Mouse (Mus musculus) layer of hippocampus, adult 18-20 months (tissue): ENCODE data around the gene Notch1. TPM values are rescaled to one million over a fixed set of nuclear protein-coding genes. Genes with fewer than 3 reads are reported as not detected.
A peak's percentile ranks its signal among the peaks of the same experiment; 100 is the strongest.

Experiments
- DNase-seq, 2 experiments: peaks; one replicate each; pipeline ENCODE4 v3.0.0; 2022; ENCODE audit warnings: low spot score in 2 of 2
- total RNA-seq, 2 experiments: library from RNA; stranded (reverse); gene quantifications; 2 replicates each; pipeline ENCODE4 v1.2.3; 2021

The Notch1 gene
- total RNA-seq, 2 experiments from 2014 or later: 26.4 to 26.9 TPM

- peak; percentile 78 to 90 for DNase-seq
Measured at GRCm38 (mm10) chr2:26449121-26450060, 67.1 kb downstream of the Notch1 start.

- DNase-seq: no peak
Measured at GRCm38 (mm10) chr2:26447451-26447850, 69.0 kb downstream of the Notch1 start.

DNA sequence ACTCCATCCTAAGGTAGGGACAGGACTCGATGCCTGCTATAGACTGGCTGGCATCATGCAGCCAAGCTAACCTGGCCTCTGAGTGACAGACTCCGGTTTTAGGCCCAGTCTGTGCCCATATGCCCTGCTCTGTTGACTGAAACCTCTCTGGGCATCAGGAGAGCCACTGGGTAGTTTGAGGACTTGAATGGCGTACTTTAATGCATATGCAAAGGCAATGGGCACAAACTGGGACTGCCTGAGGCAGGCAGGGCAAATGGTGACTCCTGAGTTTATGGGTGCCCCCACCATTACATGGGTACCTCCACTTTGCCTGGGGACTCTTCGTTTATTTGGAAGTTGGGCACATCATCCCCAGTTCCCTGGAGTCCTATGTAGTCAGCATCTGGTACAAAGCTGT lies 69.8 kb downstream of the Notch1 start:
- no peak for DNase-seq

- DNase-seq: peak; percentile 93 to 97
Measured at GRCm38 (mm10) chr2:26445666-26446445, 70.6 kb downstream of the Notch1 start.

DNA sequence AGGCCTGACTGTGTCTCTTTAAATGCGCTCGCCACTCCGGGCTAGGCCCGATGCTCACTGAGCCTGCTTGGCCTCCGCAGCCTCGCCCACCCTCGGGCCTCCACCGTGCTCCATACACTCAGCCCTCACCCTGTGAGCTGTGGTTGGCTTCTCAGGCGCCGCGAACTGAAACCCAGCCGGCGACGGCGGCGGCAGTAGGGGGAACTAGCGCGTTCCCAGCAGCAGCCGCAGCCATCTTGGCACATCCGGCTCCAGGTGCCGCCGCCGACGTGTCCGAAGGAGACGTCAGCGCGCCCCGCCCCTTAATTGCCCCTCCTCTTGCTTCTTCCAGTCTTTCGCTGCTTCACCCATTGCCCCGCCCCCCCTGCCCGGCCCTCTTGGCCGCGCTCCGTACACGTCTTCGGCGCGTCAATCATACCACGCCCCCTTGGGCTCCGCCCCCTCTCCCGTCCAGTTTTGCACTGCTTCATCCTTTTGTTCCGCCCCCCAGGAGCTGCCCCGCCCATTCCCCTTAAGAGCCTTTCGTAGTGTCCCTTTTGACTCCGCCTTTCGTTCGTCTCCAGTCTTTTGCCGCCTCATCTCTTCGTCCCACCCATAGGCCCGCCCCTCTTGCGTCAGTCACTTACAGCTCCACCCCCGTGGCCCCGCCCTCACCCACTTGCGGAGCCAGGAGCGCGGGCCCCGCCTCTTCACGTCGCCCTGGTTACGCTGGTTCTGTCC lies 71.4 kb downstream of the Notch1 start, which contains the start of gene Sec16a:
Gene Sec16a (minus strand): TSS at position 271 of the 720 bp plus-strand sequence.
- peak; percentile 99 to 100 for DNase-seq

DNA sequence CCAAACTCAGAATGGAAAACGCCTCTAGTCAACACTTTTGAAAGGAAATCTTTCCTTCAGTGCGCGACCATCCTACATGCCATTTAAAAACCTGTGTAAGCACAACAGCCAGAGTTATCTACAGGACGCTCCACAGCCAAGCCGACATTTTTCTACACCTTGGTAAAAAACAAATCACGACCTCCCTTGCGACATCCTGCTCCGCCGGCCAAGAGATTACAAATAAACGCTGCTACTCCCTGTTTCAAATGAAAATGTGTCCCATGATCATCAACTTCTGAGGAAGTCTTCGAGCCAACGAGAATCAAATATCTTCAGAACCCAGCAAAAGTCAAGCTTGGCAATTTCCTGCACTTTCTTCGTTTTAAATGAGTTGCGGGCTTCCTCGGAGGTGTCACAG lies 72.1 kb downstream of the Notch1 start:
- DNase-seq: no peak

DNA sequence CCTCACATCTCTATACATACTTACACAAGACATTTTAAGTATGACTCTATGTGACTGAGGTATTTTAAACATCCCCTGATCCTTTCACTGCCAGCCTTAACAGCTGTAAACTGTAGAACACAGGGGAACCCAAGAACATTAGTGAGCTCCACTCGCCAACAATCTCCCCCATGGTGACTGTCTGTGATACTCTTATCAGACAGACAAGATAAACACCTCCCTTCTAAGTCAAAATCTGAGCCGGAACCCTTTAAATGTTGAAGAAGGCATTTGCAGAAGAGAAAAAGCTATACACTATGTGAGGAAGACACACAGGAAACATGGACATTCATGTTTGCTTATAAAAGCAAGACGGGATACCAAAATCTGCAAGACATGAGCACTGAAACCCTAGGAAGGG lies 72.6 kb downstream of the Notch1 start:
- no peak for DNase-seq

DNA sequence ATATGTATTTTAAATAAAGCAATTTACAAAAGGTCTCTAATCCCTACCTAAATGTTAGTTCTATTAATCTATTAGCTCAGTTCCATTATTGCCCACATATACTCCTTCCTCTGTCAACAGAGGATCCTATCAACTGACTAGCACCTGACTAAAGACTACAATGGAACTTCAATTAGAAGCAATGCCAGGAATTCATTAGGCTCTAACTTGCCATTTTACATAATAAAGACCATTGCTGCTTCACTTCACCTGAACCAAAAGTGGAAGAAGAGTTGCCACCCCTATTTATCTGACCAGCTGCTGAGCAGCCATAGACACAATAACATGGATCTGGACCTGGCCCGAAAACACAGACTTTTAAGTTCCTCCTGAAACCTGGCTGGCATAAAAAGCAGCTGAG lies 73.6 kb downstream of the Notch1 start:
- no peak for DNase-seq

DNA sequence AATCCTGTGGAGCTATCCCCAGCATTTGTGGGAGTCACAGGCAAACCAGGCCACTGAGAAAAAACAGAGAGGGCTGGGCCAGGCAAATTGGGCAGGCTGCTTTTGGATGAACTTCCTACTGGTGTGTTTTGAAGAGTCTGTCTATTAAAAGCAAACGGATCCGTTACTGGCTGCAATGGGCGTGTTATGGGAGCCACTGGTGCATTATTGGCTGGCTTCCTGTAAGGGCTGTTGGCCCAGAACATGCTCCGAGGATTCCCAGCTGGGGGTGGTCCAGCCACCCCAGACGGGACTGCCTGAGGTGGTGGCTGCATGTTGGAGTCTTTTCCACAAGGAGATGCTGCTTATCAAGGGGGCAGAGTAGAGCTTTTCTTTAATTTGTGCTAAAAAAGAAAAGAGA lies 74.8 kb downstream of the Notch1 start:
- DNase-seq: no peak

GRCm38 (mm10) chr2:26441261-26441660 lies 75.2 kb downstream of the Notch1 start:
- no peak for DNase-seq

GRCm38 (mm10) chr2:26439671-26440070 lies 76.8 kb downstream of the Notch1 start:
- no peak for DNase-seq

DNA sequence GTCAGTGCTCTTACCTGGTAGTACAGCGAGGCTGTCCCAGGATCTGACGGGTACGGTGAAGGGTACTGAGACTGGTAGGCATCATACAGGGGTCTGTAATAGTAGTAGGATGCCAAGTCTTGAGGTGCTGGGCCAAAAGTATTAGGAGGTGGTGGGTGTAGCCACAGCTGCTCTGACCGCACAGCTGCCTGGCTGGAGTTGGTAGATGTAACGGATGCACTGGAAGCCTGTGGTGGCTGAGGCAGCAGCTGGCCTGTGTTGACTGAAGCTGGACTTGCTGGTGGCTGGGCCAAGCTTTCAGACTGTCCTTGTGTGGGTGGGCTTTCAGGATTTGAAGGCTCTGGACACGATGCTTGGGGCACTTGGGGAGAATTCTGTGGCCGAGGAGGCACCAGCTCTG lies 78.1 kb downstream of the Notch1 start:
- no peak for DNase-seq

DNA sequence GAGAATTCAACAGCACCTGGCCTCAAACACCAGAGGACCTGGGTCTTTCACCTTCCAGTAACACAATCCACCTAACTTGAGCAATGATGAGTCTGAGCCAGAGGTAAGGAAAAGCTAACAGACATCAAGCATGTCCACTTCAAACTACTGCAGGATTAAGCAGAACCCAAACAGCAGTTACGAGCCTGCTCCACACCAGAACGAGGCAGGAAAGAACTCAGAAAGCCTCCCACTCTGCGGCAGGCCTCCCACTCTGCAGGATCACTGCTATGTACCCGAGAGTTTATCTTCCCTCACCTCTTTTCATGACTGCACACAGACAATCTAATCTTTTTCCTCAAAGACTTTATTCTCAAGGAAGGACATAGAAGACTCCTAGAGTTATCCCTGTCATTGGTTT lies 79.2 kb downstream of the Notch1 start:
- peak; percentile 45 to 72 for DNase-seq

- no peak for DNase-seq
Measured at GRCm38 (mm10) chr2:26434791-26435572, 81.5 kb downstream of the Notch1 start.

DNA sequence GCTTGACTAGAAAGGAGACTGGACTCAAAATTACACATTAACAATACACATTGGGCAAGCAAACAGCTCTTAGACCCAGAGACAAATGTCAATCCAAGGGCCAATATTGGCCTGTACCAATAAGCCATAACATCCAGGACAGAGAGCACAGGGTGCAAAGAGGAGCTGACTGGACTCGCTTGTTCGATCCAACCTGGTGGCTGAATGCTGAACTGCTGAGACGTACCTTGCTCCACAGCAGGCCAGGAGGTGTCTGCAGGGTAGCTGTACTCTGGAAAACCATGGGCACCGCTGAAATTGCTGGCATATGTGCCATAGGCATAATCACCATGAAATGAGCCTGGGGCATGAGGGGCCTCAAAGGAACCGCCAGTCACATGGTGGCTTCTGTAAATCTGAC lies 86.6 kb downstream of the Notch1 start:
- no peak for DNase-seq

- DNase-seq: no peak
Measured at GRCm38 (mm10) chr2:26424541-26424940, 91.9 kb downstream of the Notch1 start.

DNA sequence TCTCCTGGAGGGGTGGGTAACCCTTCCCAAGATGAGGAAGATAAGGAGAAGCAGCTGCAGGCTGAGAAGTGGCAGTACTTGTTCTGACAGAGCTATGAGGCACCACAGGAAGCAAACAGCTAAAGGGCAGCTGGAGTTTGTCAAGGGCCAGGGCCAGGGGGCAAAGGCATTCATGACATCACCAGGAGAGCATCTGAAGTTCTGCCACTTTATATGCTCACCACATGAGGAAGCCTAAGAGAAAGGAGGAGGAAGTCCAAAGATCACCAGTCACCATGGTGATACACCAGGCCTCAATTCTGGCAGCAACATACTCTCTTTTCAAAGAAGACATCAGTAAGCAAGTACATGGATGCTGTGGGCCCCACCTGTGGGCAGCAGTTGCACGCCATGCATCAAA lies 93.4 kb downstream of the Notch1 start:
- no peak for DNase-seq

DNA sequence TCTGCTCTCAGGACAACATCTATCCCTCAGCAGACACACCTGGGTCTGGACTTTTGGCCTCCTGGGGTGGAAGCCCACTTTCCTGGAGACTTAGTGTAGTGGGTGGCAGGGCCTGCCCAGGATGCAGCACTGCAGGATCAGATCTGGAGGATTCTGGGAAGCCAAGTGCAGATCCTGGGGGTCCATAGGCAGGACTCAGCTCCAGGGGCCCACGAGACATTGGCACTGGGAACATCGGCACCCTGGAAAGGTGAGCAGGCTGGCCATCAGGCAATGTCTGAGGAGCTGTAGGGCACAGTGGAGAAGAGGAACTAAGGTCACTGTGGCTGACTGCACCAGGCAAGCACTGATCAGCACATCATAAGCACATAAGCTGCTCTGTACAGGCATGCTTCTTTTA lies 94.5 kb downstream of the Notch1 start:
- DNase-seq: no peak

GRCm38 (mm10) chr2:26418120-26418519 lies 98.3 kb downstream of the Notch1 start:
- DNase-seq: no peak

DNA sequence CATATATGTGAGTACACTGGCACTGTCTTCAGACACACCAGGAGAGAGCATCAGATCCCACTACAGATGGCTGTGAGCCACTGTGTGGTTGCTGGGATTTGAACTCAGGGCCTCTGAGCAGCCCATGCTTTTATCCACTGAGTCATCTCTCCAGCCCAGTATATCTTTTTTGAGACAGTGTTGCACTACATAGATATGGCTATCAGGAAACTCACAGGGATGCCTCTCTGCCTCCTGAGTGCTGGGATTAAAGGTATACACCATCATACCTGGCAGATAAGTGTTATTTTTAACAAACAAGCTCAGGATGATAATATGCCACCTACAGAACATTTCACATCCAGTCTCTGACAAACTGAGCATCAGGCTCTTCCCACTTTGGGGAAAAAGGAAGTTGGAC lies 99.4 kb downstream of the Notch1 start:
- no peak for DNase-seq

DNA sequence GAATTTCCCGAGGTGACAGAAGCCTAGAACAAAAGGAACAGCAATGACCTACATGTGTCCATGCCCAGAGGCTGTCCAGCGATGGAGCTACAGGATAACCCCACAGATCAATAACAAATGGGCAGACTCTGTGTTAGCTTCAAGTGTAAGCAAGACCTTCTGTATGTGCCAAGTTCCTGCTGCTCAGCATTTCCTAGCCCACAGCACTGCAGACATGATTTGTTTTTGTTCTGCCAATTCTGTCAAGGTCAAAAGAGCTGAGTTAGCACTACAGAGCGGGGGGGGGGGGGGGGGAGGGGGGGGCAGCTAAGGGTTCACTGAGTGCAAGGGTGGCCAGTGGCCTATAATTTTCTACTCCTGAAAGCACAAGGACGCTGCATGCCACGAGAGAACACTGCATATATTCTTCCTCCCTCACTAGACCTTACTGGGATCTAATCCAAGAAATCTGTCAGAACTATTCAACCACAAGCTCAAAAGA lies 105.5 kb downstream of the Notch1 start:
- DNase-seq: no peak
